Mouse (Mus musculus) c-Kit-positive CD71-positive TER-119-positive erythroid progenitor cells, embryonic 14.5 days (primary cell): Measurements from ENCODE around the gene Camta1.

Experiments used
- DNase-seq: peaks from one replicate; pipeline ENCODE4 v3.0.0-alpha.2; 2013; ENCODE audit warnings: low spot score

Gene Camta1

GRCm38 (mm10) chr4:151108834-151109241, 752.8 kb downstream of the Camta1 start:
- no peak for DNase-seq

GRCm38 (mm10) chr4:151108028-151108771, 753.5 kb downstream of the Camta1 start:
- peak; percentile 17 for DNase-seq

- DNase-seq = no peak
These were observed 754.3 kb downstream of the Camta1 start for GRCm38 (mm10) chr4:151107131-151108001.

GRCm38 (mm10) chr4:151106468-151106867, 755.2 kb downstream of the Camta1 start:
- DNase-seq = no peak

GRCm38 (mm10) chr4:151105886-151106285, 755.8 kb downstream of the Camta1 start:
- DNase-seq = no peak

- DNase-seq = no peak
These were observed 757.5 kb downstream of the Camta1 start for GRCm38 (mm10) chr4:151104147-151104546.

- DNase-seq = no peak
These were observed 758.0 kb downstream of the Camta1 start for GRCm38 (mm10) chr4:151103646-151104045.

- DNase-seq = no peak
These were observed 764.6 kb downstream of the Camta1 start for GRCm38 (mm10) chr4:151097104-151097438.

- DNase-seq = no peak
These were observed 765.2 kb downstream of the Camta1 start for GRCm38 (mm10) chr4:151096334-151097103.

GRCm38 (mm10) chr4:151095207-151095606, 766.5 kb downstream of the Camta1 start:
- peak; percentile 33 for DNase-seq

GRCm38 (mm10) chr4:151089270-151089669, 772.4 kb downstream of the Camta1 start, which contains the start of gene Gm13090:
Gene Gm13090 (plus strand): TSS chr4:151089570.
- DNase-seq = no peak

GRCm38 (mm10) chr4:151088819-151089218, 772.9 kb downstream of the Camta1 start:
- DNase-seq = no peak

- DNase-seq = no peak
These were observed 774.3 kb downstream of the Camta1 start for GRCm38 (mm10) chr4:151087358-151087757.

- DNase-seq = no peak
These were observed 778.6 kb downstream of the Camta1 start for GRCm38 (mm10) chr4:151083027-151083426.

- DNase-seq = no peak
These were observed 779.7 kb downstream of the Camta1 start for GRCm38 (mm10) chr4:151081977-151082376.

- DNase-seq = no peak
These were observed 780.3 kb downstream of the Camta1 start for GRCm38 (mm10) chr4:151081355-151081754.

GRCm38 (mm10) chr4:151074817-151075216, 786.9 kb downstream of the Camta1 start:
- DNase-seq = no peak

GRCm38 (mm10) chr4:151073108-151073744, 788.5 kb downstream of the Camta1 start:
- DNase-seq = peak; percentile 36

GRCm38 (mm10) chr4:151070962-151071361, 790.7 kb downstream of the Camta1 start:
- DNase-seq = no peak

- no peak for DNase-seq
These were observed 792.9 kb downstream of the Camta1 start for GRCm38 (mm10) chr4:151068751-151069150.

GRCm38 (mm10) chr4:151059566-151059965, 802.1 kb downstream of the Camta1 start:
- DNase-seq = no peak

GRCm38 (mm10) chr4:151058634-151059033, 803.0 kb downstream of the Camta1 start:
- DNase-seq = no peak
